Comparison of ENCODE assay signal across 10 mouse cellular contexts in the genomic region with DNA sequence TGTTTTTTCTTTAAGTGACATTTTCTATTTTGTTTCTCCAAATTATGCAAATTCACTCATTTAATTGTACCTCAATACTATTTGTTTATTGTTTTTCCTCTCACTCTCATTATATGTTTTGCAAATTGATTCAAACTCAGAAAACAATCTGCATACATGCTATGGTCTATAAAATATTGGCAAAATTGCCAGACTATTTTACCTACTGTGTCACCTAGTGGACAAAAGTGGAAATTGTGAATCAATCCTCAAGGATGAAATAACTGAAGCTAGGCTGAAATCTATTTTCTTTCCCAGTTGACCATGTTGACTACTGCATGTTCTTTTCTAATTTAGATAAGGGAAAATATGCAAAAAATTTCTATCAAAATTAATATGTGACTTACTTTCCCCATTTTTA. TPM values are rescaled to one million over a fixed set of nuclear protein-coding genes. Genes with fewer than 3 reads are reported as not detected.
DNase-seq lines count a peak whose midpoint lies in the region; ATAC-seq lines count a peak whose summit lies in the region.
"Had no signal": no experiment of that assay in that cellular context is flagged by ENCODE, and none has a peak within 500 bp of the region (broad histone marks: within the 10 kb centered on the region; RNA-seq: fewer than 3 reads in every experiment).

No protein-coding gene starts in this region.

- peak; percentile 42 for DNase-seq in embryo, embryonic 10 days (ENCODE audit: low spot score)
- no peak for DNase-seq in embryo, embryonic 9.5 days (ENCODE audit: extremely low spot score)
- peak; percentile 0 for DNase-seq in kidney, postnatal 14 days
- no peak for DNase-seq in kidney, postnatal 10 days
- DNase-seq in embryo, embryonic 11.5 days (ENCODE audit: low read depth, low spot score): peak; percentile 0
- no peak for DNase-seq in ovary, adult 18-20 months (ENCODE audit: low spot score)
- DNase-seq: cerebellum, adult 11 months had no signal

- ATAC-seq in CD4-positive, CD25-positive, alpha-beta regulatory T cell, adult 4 months: peak; percentile 37
- no peak for ATAC-seq in frontal cortex, adult (ENCODE audit: low TSS enrichment)

RNA-seq across cellular contexts. Expression of gene Gm6377, which starts 41.6 kb away (rescaled TPM):
- polyA plus RNA-seq in CD4-positive, CD25-positive, alpha-beta regulatory T cell, adult 4 months (2017; shearing (Covaris generic)): under 1 TPM; 0.23 to 0.71 TPM
- polyA plus RNA-seq: erythroblast, embryonic 14.5 days had no signal

Comparison
In these comparisons a context has a peak if more than half of its experiments do, and no peak if none do; other contexts are left out.
1. DNase-seq: peak in embryo, embryonic 10 days (single experiment), kidney, postnatal 14 days (single experiment) and embryo, embryonic 11.5 days (single experiment); none in embryo, embryonic 9.5 days (single experiment), kidney, postnatal 10 days (single experiment) and ovary, adult 18-20 months (single experiment).